Mouse (Mus musculus) bone marrow macrophage, adult 2 months (primary cell): ENCODE data around the gene Slc6a18.

ENCODE experiments used
- CTCF ChIP-seq: IDR thresholded peaks from 2 replicates; pipeline ENCODE4 v1.5.1; 2012; ENCODE audit warnings: low read depth, mild to moderate bottlenecking, low read length, moderate library complexity
- POLR2A ChIP-seq: IDR thresholded peaks from 2 replicates; pipeline ENCODE4 v1.6.1; 2012; ENCODE audit warnings: mild to moderate bottlenecking, low read depth, low read length, borderline replicate concordance

DNA sequence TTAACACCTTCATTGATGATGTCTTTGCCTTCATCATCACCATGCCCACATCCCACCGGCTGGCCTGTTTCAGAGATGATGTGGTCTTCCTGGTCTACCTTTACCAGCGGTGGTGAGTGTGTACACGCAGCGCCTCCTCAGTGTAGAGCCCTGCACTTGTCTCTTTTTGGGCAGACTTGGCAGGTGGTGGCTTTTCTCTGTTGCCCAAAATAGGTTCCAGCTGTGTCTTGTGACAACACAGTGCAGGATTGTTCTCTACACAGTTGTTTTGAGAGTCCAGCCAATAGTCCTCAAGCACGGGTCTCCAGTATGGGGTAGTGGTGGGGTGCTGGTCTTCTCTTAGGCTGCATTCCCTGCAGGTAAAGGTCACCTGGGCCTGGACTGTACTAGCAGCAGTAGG, 59.4 kb downstream of the Slc6a18 start:
- TF ChIP-seq CTCF, result no peak
- no peak for TF ChIP-seq POLR2A
